Mouse (Mus musculus) CH12.LX (cell line): ENCODE measurements at regions not wholly inside any gene's neighbourhood (a gene's known extent, or its start where the extent isn't known, plus 50 kb on each side); places are given as distances from the start of the nearest gene placed in this dataset.

Experiments used
- BHLHE40 ChIP-seq: IDR thresholded peaks from 2 replicates; pipeline ENCODE4 v1.6.1; 2011; ENCODE audit warnings: mild to moderate bottlenecking, low read depth, low read length, improper control_type of control experiment
- CHD1 ChIP-seq: IDR thresholded peaks from 2 replicates; pipeline ENCODE4 v1.6.1; 2012; ENCODE audit warnings: low read depth, low read length, improper control_type of control experiment, inconsistent platforms
- CTCF ChIP-seq, 2 experiments: IDR thresholded peaks in 1 of 2; conservative IDR thresholded peaks in 1 of 2; 2 replicates each; pipeline ENCODE4 v1.5.1; 2011 to 2012; ENCODE audit warnings: low read depth in 2 of 2, low read length in 2 of 2, improper control_type of control experiment in 1 of 2, inconsistent platforms in 1 of 2, mild to moderate bottlenecking in 1 of 2, moderate library complexity in 1 of 2
- ELF1 ChIP-seq: IDR thresholded peaks from 2 replicates; pipeline ENCODE4 v1.6.1; 2014; ENCODE audit warnings: low read depth, mild to moderate bottlenecking, inconsistent platforms, low read length, improper control_type of control experiment
- KAT2A ChIP-seq: IDR thresholded peaks from 2 replicates; pipeline ENCODE4 v1.6.1; 2012; ENCODE audit warnings: low read length, improper control_type of control experiment, inconsistent platforms; ENCODE audit not compliant: insufficient replicate concordance
- MEF2A ChIP-seq: IDR thresholded peaks from 2 replicates; pipeline ENCODE4 v1.6.1; 2014; ENCODE audit warnings: low read depth, mild to moderate bottlenecking, inconsistent platforms, low read length, improper control_type of control experiment, borderline replicate concordance
- POLR2A ChIP-seq: IDR thresholded peaks from 2 replicates; pipeline ENCODE4 v1.6.1; 2011; ENCODE audit warnings: low read depth, mild to moderate bottlenecking, improper control_type of control experiment, low read length
- POLR2AphosphoS2 ChIP-seq: IDR thresholded peaks from 2 replicates; pipeline ENCODE4 v1.6.1; 2011; ENCODE audit warnings: low read depth, low read length, improper control_type of control experiment
- USF1 ChIP-seq: IDR thresholded peaks from 2 replicates; pipeline ENCODE4 v1.6.1; 2014; ENCODE audit warnings: low read depth, mild to moderate bottlenecking, inconsistent platforms, low read length, improper control_type of control experiment
- ZC3H11A ChIP-seq: IDR thresholded peaks from 2 replicates; pipeline ENCODE4 v1.6.1; 2012; ENCODE audit warnings: low read depth, mild to moderate bottlenecking, inconsistent platforms, low read length, improper control_type of control experiment
- ZNF384 ChIP-seq: IDR thresholded peaks from 2 replicates; pipeline ENCODE4 v1.6.1; 2012; ENCODE audit warnings: low read depth, low read length, improper control_type of control experiment, inconsistent platforms

DNA sequence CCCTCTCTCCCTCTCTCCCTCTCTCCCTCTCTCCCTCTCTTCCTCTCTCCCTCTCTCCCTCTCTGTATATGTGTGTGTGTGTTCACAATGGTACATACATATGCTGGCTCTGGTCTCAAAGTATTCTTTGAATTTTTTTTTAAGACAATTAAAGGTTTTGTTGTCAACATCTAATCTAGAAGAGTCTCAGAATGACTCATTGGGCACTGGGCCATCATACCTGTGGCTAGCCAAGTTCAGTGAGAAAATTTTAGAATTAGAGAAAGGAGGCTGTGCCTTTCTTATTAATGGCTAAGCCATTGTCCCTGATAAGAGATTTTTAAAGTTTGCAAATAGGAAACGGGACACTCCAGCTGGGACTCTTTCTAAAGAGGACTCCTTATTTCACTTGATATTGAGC, 164.1 kb downstream of the Tmx1 start:
- TF ChIP-seq ELF1 = no peak
- no peak for TF ChIP-seq ZC3H11A
- TF ChIP-seq BHLHE40 = no peak
- no peak for TF ChIP-seq USF1
- no peak for TF ChIP-seq MEF2A
- no peak for TF ChIP-seq ZNF384
- no peak for TF ChIP-seq POLR2AphosphoS2
- no peak for TF ChIP-seq POLR2A
- no peak for TF ChIP-seq KAT2A
- TF ChIP-seq CHD1 = no peak
- no peak for TF ChIP-seq CTCF (conservative IDR thresholded peaks at IDR 0.05 in 1 of 2, IDR thresholded peaks at IDR 0.05 in 1 of 2; ENCODE audit: low read depth in 2 of 2, low read length in 2 of 2)
